Mouse (Mus musculus) forebrain, embryonic 12.5 days (tissue): ENCODE measurements around the gene Pou4f2. TPM values are rescaled to one million over a fixed set of nuclear protein-coding genes. Genes with fewer than 3 reads are reported as not detected.

Experiments
- ATAC-seq: fragments of 200-750 bp; cut with Nextera tagmentation; 2 replicates; pipeline ENCODE4 v1.8.0; 2017; ENCODE audit warnings: moderate TSS enrichment; ENCODE audit not compliant: low FRiP score
- H3K27ac ChIP-seq: fragments of 300-500 bp; sonication (generic); 2 replicates; pipeline ENCODE4 v1.5.1; 2016; ENCODE audit warnings: mild to moderate bottlenecking
- H3K27me3 ChIP-seq: fragments of 300-500 bp; sonication (generic); 2 replicates; pipeline ENCODE4 v1.6.1; 2016; ENCODE audit warnings: mild to moderate bottlenecking
- H3K36me3 ChIP-seq: fragments of 300-500 bp; sonication (generic); replicated peaks from 2 replicates; pipeline ENCODE4 v1.6.1; 2016; ENCODE audit warnings: mild to moderate bottlenecking
- H3K4me1 ChIP-seq: fragments of 300-500 bp; sonication (generic); 2 replicates; pipeline ENCODE4 v1.6.1; 2016
- H3K4me2 ChIP-seq: fragments of 300-500 bp; sonication (generic); 2 replicates; pipeline ENCODE4 v1.6.1; 2016; ENCODE audit warnings: mild to moderate bottlenecking, moderate library complexity
- H3K4me3 ChIP-seq: fragments of 300-500 bp; sonication (generic); replicated peaks from 2 replicates; pipeline ENCODE4 v1.5.1; 2016; ENCODE audit warnings: mild to moderate bottlenecking
- H3K9ac ChIP-seq: fragments of 300-500 bp; sonication (generic); 2 replicates; pipeline ENCODE4 v1.6.1; 2016; ENCODE audit warnings: mild to moderate bottlenecking
- H3K9me3 ChIP-seq: fragments of 300-500 bp; sonication (generic); 2 replicates; pipeline ENCODE4 v1.6.1; 2016
- WGBS: fragments of 180-500 bp; shearing (Covaris S2); methylation state at CpG from one replicate; pipeline ENCODE4 v1.1.7; 2016; 5-methylcytosine and 5-hydroxymethylcytosine counted together
- polyA plus RNA-seq: library from polyadenylated mRNA; unstranded; fragments of >200 nt; fragmentation: Nextera tagmentation; extraction: Ambion mirVana; gene quantifications from 2 replicates; pipeline ENCODE4 v1.2.1, GENCODE M21; 2016

Gene Pou4f2
- polyA plus RNA-seq, 1 experiment from 2014 or later = not detected

DNA sequence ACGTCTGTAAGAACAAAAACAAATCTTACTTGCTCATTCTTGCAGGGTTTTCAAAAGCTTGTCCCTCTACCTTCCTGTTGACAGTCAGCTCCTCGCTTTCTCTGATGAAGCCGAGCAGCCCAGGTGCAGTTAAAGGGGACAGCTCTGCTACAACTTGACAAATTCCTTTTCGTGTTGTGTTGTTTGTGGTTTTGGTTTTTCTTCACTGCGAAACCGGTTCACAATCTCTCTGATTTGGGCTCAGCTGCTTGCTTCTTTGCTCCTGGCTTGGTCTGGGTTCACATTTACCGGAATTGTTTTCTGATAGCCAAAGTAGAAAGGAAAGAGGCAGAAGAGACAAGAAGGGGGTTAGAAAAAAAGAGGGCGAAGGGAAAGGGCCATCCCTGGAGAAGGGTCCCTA is 2.1 kb downstream of the Pou4f2 start:
- Histone ChIP-seq H3K4me3 (0 out of 2 replicates have a peak overlapping the region, but pooled peaks have one; percentile 7), H3K9me3 (no peaks in the 10 kb centered on the region), H3K4me1 (peaks cover 34% of the 10 kb centered on the region), H3K27me3 (peaks cover 77% of the 10 kb centered on the region), H3K36me3 (no peaks in the 10 kb centered on the region), H3K9ac (no peak overlapping the region), H3K4me2 (no peak overlapping the region), H3K27ac (no peak overlapping the region)
- ATAC-seq = no peak
- 3% methylated on average over 8 of the region's 8 CpGs for WGBS

GRCm38 (mm10) chr8:78433318-78433717 is 3.1 kb downstream of the Pou4f2 start:
- no peaks in the 10 kb centered on the region for H3K36me3 ChIP-seq
- H3K4me2 ChIP-seq = no peak overlapping the region
- peaks cover 34% of the 10 kb centered on the region for H3K4me1 ChIP-seq
- no peak for ATAC-seq
- no peaks in the 10 kb centered on the region for H3K9me3 ChIP-seq
- H3K27ac ChIP-seq = no peak overlapping the region
- WGBS = 10% methylated on average over 5 of the region's 5 CpGs
- no peak overlapping the region for H3K9ac ChIP-seq
- H3K4me3 ChIP-seq = no peak overlapping the region
- peaks cover 78% of the 10 kb centered on the region for H3K27me3 ChIP-seq

GRCm38 (mm10) chr8:78432451-78432850 is 4.0 kb downstream of the Pou4f2 start:
- H3K4me3 ChIP-seq = no peak overlapping the region
- ATAC-seq = no peak
- no peak overlapping the region for H3K27ac ChIP-seq
- H3K27me3 ChIP-seq = peaks cover 78% of the 10 kb centered on the region
- H3K4me1 ChIP-seq = peaks cover 32% of the 10 kb centered on the region
- H3K9ac ChIP-seq = no peak overlapping the region
- 9% methylated on average over 1 of the region's 1 CpGs for WGBS
- H3K9me3 ChIP-seq = no peaks in the 10 kb centered on the region
- no peak overlapping the region for H3K4me2 ChIP-seq
- no peaks in the 10 kb centered on the region for H3K36me3 ChIP-seq

GRCm38 (mm10) chr8:78431356-78431755 is 5.1 kb downstream of the Pou4f2 start:
- ATAC-seq = no peak
- H3K27ac ChIP-seq = no peak overlapping the region
- H3K27me3 ChIP-seq = peaks cover 78% of the 10 kb centered on the region
- H3K9me3 ChIP-seq = no peaks in the 10 kb centered on the region
- H3K36me3 ChIP-seq = no peaks in the 10 kb centered on the region
- peaks cover 32% of the 10 kb centered on the region for H3K4me1 ChIP-seq
- no peak overlapping the region for H3K4me2 ChIP-seq
- no peak overlapping the region for H3K9ac ChIP-seq
- WGBS = 3% methylated on average over 4 of the region's 4 CpGs
- no peak overlapping the region for H3K4me3 ChIP-seq

DNA sequence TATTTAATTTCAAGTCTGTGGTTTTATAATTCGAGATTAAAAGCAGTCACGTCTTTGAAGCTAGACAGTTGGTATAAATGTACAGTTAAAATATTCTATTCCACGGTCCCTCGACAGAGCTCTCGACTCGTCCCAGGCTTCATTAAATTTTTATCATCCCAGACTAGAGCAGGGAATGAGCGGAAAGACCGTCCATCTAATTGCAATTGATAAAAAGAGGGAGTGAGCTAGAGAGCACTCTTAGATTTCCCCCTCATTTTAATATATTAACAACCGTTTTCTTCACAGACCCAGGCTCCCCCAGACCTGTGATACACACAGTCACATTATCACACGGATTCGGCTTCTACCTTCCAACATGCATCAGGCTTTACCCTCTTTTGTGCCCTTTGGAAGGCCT is 8.3 kb downstream of the Pou4f2 start:
- 3% methylated on average over 11 of the region's 11 CpGs for WGBS
- Histone ChIP-seq H3K4me2 (no peak overlapping the region), H3K36me3 (no peaks in the 10 kb centered on the region), H3K27me3 (peaks cover 84% of the 10 kb centered on the region), H3K9me3 (no peaks in the 10 kb centered on the region), H3K4me1 (peaks cover 15% of the 10 kb centered on the region), H3K27ac (no peak overlapping the region), H3K4me3 (no peak overlapping the region), H3K9ac (no peak overlapping the region)
- ATAC-seq = no peak

DNA sequence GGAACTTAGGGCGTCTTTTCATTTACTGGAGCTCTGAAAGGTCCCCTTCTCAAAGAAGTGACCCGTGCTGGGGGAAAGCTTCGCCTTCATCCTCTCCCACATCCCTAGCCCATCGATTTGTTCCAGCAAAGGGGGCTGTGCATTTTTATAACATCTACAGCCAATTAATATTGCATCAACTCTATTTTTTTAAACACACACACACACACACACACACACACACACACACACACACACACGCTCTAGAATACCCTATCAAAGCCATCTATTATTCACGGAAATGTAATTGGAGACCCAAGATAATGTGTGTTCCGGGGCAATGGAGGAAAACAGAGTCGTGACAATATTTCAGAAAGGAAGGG is 8.7 kb downstream of the Pou4f2 start:
- Histone ChIP-seq H3K27ac (no peak overlapping the region), H3K27me3 (peaks cover 87% of the 10 kb centered on the region), H3K9ac (no peak overlapping the region), H3K36me3 (no peaks in the 10 kb centered on the region), H3K4me3 (no peak overlapping the region), H3K4me2 (no peak overlapping the region), H3K9me3 (no peaks in the 10 kb centered on the region), H3K4me1 (peaks cover 15% of the 10 kb centered on the region)
- ATAC-seq = no peak
- WGBS = 1% methylated on average over 8 of the region's 8 CpGs

- Histone ChIP-seq H3K27ac (no peak overlapping the region), H3K36me3 (no peaks in the 10 kb centered on the region), H3K27me3 (peaks cover 87% of the 10 kb centered on the region), H3K4me1 (peaks cover 15% of the 10 kb centered on the region), H3K9ac (no peak overlapping the region), H3K4me2 (peak overlapping the region; percentile 9; the same call in 1 of the 2 replicates), H3K4me3 (no peak overlapping the region), H3K9me3 (no peaks in the 10 kb centered on the region)
- under 1% methylated on average over 32 of the region's 32 CpGs for WGBS
- ATAC-seq = 0 out of 2 replicates have a peak, but pooled peaks have one; percentile 36
These were observed 9.3 kb downstream of the Pou4f2 start for GRCm38 (mm10) chr8:78426875-78427768.

- Histone ChIP-seq H3K4me1 (peaks cover 15% of the 10 kb centered on the region), H3K4me3 (no peak overlapping the region), H3K27ac (no peak overlapping the region), H3K9ac (no peak overlapping the region), H3K9me3 (no peaks in the 10 kb centered on the region), H3K27me3 (peaks cover 88% of the 10 kb centered on the region), H3K36me3 (no peaks in the 10 kb centered on the region), H3K4me2 (peak overlapping the region; percentile 9; the same call in 1 of the 2 replicates)
- ATAC-seq = peak; percentile 41; the same call in 1 of the 2 replicates
- WGBS = under 1% methylated on average over 10 of the region's 10 CpGs
These were observed 10.0 kb downstream of the Pou4f2 start for GRCm38 (mm10) chr8:78426455-78426854.

GRCm38 (mm10) chr8:78423937-78424336 is 12.5 kb downstream of the Pou4f2 start:
- peaks cover 97% of the 10 kb centered on the region for H3K27me3 ChIP-seq
- ATAC-seq = no peak
- no peaks in the 10 kb centered on the region for H3K36me3 ChIP-seq
- WGBS = 3% methylated on average over 1 of the region's 1 CpGs
- no peak overlapping the region for H3K4me2 ChIP-seq
- no peaks in the 10 kb centered on the region for H3K9me3 ChIP-seq
- no peak overlapping the region for H3K4me3 ChIP-seq
- H3K27ac ChIP-seq = no peak overlapping the region
- H3K9ac ChIP-seq = no peak overlapping the region
- H3K4me1 ChIP-seq = peaks cover 31% of the 10 kb centered on the region

- peaks cover 74% of the 10 kb centered on the region for H3K27me3 ChIP-seq
- 0% methylated on average over 19 of the region's 19 CpGs for WGBS
- peak; percentile 60 for ATAC-seq
- peak overlapping the region; percentile 69 for H3K4me2 ChIP-seq
- H3K4me1 ChIP-seq = peaks cover 16% of the 10 kb centered on the region
- no peak overlapping the region for H3K27ac ChIP-seq
- H3K4me3 ChIP-seq = peak overlapping the region; percentile 36
- peak overlapping the region; percentile 25; the same call in 1 of the 2 replicates for H3K9ac ChIP-seq
- H3K36me3 ChIP-seq = no peaks in the 10 kb centered on the region
- H3K9me3 ChIP-seq = no peaks in the 10 kb centered on the region
These were observed 16.3 kb downstream of the Pou4f2 start for GRCm38 (mm10) chr8:78420101-78420503.

DNA sequence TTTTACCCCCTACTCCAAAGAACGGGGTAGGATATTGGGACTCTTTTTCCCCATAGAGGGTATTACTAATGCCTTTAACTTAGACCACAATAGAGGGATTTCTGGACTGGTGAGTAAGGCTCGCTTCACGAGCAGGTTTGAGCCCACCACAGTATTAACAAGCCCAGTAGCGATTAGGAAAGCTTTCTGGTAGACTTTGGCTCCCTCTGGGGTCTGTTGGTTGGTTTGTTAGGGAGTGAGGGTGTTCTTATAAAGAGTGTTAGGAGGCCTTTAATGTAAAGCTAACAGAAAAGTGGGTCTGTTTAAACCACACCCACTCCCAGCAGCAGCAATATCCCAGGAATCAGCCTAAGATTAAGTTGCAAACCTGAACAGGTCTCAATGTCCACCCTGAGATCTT is 17.2 kb downstream of the Pou4f2 start:
- Histone ChIP-seq H3K4me1 (peaks cover 16% of the 10 kb centered on the region), H3K9ac (no peak overlapping the region), H3K4me3 (no peak overlapping the region), H3K27ac (no peak overlapping the region), H3K27me3 (peaks cover 66% of the 10 kb centered on the region), H3K4me2 (peak overlapping the region; percentile 69), H3K9me3 (no peaks in the 10 kb centered on the region), H3K36me3 (no peaks in the 10 kb centered on the region)
- 10% methylated on average over 4 of the region's 4 CpGs for WGBS
- no peak for ATAC-seq

GRCm38 (mm10) chr8:78390756-78391155 is 45.7 kb downstream of the Pou4f2 start:
- no peak overlapping the region for H3K4me2 ChIP-seq
- no peak overlapping the region for H3K9ac ChIP-seq
- H3K36me3 ChIP-seq = no peaks in the 10 kb centered on the region
- 91% methylated on average over 7 of the region's 7 CpGs for WGBS
- H3K4me3 ChIP-seq = no peak overlapping the region
- ATAC-seq = no peak
- H3K27me3 ChIP-seq = no peaks in the 10 kb centered on the region
- H3K27ac ChIP-seq = no peak overlapping the region
- no peaks in the 10 kb centered on the region for H3K9me3 ChIP-seq
- no peaks in the 10 kb centered on the region for H3K4me1 ChIP-seq
